Mouse (Mus musculus) 3T3-L1 (cell line): ENCODE measurements at regions not wholly inside any gene's neighbourhood (a gene's known extent, or its start where the extent isn't known, plus 50 kb on each side); places are given as distances from the start of the nearest gene placed in this dataset.
A peak's percentile ranks its signal among the peaks of the same experiment; 100 is the strongest.
"Not testable (repeated sequence)": the region's sequence is repeated elsewhere in the genome, so short reads cannot be mapped to it uniquely, and the experiment has no call there.

Experiments used
- DNase-seq: peaks from one replicate; pipeline ENCODE4 v3.0.0-alpha.2; 2015; ENCODE audit warnings: low read depth, low spot score

DNA sequence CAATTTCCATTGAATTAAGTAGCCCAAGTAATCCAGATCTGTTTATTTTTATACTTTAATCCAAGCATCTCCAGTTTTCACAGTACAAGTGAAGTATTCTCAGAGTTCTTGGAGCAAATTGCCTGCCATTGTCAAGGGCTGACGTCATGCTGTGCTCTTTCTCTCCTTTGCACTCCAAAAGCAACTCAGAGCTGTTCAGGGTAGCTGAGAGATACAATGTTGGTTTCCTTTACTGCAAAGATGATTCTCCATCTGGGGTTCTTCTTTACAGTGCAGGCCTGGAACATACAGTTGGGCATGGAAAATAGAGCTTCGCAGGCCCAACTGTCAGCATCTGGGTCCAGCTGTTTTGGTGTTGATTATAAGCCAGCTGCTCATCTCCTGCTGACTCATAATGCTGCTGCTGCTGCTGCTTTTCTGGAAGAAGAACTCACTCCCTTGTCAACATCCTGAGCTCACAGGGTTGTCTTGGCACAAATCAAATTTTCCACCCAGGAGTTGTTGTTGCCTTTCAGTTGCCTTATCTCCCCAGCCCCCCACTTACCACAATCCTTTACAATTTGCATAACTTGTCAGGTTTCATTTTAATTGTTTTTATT, 454.7 kb upstream of the Slc5a7 start:
- no peak for DNase-seq

DNA sequence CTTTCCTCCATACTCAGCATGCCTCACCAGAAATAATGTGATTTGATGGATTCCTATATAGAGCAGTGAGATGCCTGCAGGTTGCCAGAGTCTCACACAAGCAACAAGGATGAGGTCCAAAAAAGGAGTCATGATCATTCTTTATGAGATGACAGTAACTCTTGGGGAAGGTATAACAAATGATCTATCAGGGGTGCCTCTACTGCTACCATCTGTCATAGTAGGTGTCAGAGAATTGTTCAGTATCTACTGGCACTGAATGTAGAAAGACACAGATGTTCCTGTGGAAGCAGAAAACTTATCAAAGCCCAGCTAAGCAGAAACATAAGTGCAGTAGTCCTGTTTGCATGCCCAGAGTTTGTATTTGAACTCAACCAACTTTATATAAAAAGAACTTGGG, 454.1 kb upstream of the Slc5a7 start:
- no peak for DNase-seq

DNA sequence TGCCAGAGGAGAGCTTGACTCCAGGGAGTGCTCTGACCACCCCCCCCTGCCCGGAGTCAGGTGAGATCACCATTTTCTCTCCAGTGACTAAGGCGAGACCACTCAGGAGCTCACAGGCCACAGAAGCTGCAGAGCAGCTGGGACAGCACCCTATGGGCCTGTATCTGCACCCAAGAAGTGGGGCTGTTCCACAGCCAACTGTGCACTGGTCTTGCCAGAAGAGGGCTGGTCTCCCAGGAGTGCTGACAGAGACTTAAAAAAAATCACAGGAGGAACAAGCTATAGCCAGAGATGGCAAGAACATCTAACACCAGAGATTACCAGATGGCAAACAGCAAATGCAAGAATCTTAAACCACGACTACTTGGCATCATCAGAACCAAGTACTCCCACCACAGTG, 437.0 kb upstream of the Slc5a7 start:
- no peak for DNase-seq

- DNase-seq = no peak
These were observed 428.8 kb upstream of the Slc5a7 start for GRCm38 (mm10) chr17:54727660-54728059.

GRCm38 (mm10) chr17:54726693-54727092, 427.9 kb upstream of the Slc5a7 start:
- DNase-seq = no peak

DNA sequence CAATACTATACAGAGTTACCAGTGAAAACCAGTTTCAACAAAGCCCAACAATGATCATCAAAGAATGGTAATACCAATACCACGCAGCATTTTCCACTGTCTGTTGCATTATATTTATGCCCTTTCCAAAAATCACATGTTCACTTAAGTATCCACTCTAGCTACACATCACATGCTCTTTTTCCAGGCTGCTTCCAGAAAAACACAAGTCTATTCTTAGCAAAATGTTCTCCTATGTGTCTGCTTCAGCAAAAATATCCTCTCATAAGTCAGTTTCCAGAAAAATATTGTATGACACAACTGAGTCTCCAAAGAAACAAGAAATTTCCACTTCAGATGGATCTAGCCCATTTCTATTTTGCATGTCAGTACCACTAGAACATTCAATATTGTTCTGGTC, 414.2 kb upstream of the Slc5a7 start:
- no peak for DNase-seq

- DNase-seq = not testable (repeated sequence)
These were observed 409.0 kb upstream of the Slc5a7 start for GRCm38 (mm10) chr17:54707811-54708210.

DNA sequence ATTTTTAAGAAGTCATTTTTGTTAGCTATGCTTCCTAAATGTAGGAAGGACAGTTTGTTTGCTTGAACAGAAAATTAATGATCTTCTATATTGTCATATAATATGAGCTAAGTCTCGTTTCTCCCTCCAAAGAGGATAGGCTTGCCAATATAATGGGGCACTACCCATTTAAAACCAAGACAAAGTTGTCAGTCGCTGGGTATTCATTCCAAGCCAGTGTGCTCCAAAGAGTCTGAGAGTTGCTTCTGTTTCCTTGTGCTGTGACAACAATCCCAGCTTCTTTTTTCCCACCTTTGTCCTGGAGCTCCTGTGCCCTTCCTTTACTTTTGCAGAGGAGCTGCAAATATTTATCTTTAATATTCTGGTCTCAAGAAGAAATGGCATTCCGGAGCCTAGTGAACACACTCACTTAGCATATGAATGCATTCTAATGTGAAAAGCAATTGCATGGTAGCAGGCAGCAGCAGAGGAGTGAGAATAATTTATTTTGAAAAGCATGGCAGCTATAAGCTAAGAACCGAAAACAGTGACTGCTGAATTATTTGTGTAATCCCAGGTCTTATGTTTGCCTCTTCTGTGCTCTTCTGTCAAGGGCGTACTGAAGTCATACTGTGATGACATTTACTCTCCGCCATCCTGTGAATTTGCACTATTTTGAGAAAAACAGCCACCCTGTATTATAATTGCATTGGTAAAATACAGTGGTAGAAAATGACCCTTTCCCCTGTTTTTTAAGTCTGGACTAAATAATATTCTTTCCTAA, 402.7 kb upstream of the Slc5a7 start:
- DNase-seq = no peak

GRCm38 (mm10) chr17:54694637-54695036, 395.8 kb upstream of the Slc5a7 start:
- no peak for DNase-seq

- no peak for DNase-seq
These were observed 386.6 kb upstream of the Slc5a7 start for GRCm38 (mm10) chr17:54685143-54686040.

DNA sequence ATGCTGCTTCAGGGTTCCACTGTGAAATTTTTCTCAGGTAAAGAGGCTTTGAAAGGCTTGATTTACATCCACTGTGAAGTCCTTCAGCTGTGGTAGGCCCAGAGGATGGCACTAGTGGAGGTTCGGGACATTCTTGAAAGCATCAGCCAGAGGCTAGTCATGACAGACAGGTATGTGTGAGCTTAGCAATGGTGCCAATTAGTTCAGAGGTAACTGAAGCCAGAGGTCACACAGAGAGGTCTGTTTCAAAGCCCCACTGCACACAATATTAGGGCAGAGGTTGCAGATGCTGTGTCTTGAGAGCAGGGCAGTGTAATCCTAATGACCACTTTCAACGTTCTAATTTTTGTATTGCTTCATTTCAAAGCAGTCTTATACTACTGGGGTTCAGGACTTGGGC, 379.3 kb upstream of the Slc5a7 start:
- no peak for DNase-seq

GRCm38 (mm10) chr17:54669499-54669898, 370.7 kb upstream of the Slc5a7 start:
- DNase-seq = no peak

DNA sequence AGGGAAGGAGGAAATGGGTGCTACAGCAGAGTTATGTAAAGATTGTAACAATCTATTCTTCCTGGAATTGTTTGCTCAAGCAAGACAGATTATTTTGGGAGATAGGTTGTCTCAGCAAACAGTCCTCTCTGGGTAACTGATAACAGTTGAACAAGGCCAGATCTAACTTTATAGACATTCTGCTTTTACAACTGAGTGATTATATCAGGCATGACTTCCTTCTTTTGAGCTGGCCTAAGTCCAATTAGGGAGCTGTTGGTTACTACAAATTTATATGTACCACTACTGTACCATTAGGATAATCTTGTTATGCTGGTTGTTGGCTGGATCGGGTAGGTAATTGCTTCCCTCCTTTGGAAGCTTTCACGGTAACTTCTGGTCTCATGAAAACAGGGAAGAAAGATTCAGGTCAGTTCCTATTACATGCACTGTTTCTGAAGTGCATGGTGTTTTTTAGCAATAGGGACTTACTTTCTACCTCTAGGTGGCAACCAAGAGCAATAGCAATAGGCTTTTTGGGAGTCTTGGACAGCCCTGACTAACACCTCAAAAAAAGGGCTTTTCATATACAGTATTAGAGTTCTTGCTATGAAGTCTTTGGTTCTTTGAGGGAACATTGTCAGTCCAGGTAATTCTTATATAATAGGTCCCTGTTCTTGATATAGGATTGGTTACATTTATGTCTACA, 363.9 kb upstream of the Slc5a7 start:
- DNase-seq = peak; percentile 18

DNA sequence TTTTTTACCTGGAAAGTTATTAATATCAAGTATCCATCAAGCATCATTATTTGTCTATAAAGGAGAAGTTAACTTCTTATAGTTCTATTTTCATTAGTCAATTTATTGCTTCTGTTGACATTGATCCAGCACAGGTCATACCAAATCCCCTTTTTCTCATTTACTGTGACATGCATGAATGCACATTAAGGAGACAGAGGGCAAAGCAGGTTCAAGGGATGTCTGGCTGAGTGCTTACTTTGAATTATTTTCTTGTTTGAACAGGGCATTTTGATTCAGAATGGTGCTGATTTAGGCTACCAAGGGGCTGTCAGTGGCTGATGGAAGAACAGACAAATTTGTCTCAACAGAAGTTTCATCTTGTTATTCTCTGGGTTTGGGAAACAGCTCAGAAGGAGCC, 357.7 kb upstream of the Slc5a7 start:
- DNase-seq = no peak
